Mouse (Mus musculus) yolk sac, embryonic 10.5 days (tissue): Measurements from ENCODE around the gene Iqgap2.

Source experiments
- DNase-seq: peaks from one replicate; pipeline ENCODE4 v3.0.0-alpha.2; 2017; ENCODE audit warnings: low spot score

Gene Iqgap2

GRCm38 (mm10) chr13:95653696-95654095 lies 238.0 kb downstream of the Iqgap2 start:
- no peak for DNase-seq

DNA sequence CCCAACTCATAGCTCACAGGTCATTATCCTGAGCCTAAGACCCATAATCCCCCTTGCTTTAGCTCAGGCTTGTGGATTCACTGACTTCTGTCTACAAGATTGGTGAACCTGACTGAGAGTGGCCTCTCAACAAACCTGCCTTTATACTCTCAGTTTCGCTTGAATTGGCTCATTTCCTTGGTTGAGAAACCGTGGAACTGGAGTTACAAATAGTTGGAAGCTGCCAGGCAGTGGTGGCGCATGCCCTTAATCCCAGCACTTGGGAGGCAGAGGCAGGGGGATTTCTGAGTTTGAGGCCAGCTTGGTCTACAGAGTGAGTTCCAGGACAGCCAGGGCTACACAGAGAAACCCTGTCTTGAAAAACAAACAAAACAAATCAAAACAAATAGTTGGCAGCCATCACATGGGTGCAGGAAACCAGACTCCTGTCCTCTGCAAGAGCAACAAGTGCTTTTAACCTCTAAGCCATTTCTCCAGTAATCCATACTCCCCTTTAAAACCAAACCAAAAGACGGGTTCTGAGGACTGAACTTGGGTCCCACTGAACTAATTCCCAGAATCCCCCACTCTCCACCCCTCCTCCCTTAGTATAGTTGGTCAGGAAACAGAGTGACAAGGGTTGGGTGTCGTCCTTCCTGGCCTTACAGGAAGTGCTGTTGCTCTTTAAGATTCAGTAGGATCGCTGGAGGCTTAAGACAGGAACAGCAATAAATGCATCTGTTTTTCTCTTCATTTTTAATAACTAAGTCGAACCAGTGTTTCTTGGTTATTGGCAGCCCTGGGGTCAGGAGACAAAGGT lies 239.7 kb downstream of the Iqgap2 start:
- DNase-seq, result no peak

- no peak for DNase-seq
Observed at GRCm38 (mm10) chr13:95649941-95650340, 241.8 kb downstream of the Iqgap2 start.

GRCm38 (mm10) chr13:95647248-95647647 lies 244.5 kb downstream of the Iqgap2 start:
- no peak for DNase-seq

- DNase-seq, result no peak
Observed at GRCm38 (mm10) chr13:95646687-95647111, 245.0 kb downstream of the Iqgap2 start.

- no peak for DNase-seq
Observed at GRCm38 (mm10) chr13:95643740-95644139, 248.0 kb downstream of the Iqgap2 start.

GRCm38 (mm10) chr13:95641061-95641986 lies 250.4 kb downstream of the Iqgap2 start:
- no peak for DNase-seq

- DNase-seq, result no peak
Observed at GRCm38 (mm10) chr13:95640408-95640807, 251.3 kb downstream of the Iqgap2 start.

GRCm38 (mm10) chr13:95639336-95640116 lies 252.2 kb downstream of the Iqgap2 start:
- DNase-seq, result no peak

GRCm38 (mm10) chr13:95638894-95639293 lies 252.8 kb downstream of the Iqgap2 start:
- peak; percentile 66 for DNase-seq

DNA sequence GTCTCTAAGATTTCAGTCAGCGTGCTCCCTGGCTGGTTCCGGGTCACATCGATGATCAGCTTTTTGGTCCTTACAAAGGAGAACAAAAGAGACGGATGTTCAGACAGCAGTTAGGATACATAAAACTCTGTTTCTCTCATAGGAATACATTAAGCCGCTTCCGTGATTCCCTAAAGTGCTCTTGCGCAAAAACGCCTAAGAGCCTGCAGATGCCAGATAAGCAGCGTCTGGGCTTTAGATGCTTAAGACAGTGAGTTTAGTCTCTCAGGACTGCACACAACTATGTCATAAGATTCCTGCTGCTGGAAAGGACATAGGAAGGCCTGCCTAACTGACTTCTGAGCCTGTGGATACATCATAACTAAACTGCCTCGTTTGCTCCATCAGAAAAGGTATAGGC lies 254.0 kb downstream of the Iqgap2 start:
- no peak for DNase-seq

DNA sequence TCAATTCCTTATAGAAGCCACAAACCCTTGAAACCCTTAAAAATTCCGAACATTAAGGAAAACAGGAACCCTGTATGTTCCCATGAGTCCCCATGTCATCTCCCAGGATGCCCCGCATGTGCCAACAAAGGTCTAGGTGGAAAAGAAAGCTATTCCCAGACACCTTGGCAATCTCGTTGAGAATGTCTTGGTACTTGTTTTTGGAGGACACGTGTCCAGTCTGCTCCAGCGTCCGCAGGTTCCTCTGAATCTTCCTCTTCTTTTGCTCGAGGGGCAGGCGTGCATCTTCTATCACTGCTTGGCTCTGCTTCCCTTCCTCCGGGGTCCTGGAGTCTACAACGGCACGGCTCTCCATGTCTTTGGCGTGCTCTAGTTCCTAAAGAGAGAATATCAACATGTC lies 256.4 kb downstream of the Iqgap2 start:
- DNase-seq, result no peak

DNA sequence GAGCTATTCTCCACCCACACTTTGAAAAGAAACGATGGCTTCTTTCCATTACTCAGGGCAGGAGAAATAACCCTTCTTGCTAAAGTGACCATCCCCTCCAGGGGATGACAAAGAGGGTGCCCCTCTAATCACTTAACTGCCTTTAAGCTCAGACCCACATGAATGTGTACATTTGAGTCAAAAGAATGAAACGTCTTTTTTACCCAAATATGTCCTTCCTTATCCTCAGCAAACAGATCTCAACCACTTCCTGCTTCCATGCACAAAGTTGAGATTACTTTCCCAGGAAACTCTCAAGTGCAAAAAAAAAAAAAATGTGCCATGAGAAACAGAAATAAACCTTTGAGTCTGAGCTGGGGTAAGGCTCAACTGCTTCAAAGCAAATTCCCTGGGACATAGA lies 257.3 kb downstream of the Iqgap2 start:
- no peak for DNase-seq

DNA sequence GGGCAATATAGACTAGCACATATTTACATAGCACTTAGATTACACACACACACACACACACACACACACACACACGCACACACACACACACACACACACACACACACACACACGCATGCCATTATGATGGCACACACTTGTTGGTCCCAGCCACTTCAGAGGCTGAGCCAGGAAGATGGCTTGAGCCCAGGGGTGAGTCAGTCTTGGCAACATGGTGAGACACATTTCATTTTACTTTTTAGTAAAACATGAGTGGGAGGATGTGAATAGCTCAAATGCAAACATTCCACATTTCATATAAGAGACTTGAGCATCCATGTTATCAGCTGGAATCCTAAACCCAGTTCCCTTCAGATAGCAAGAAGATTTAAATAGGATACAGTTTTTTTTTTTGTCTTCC lies 258.3 kb downstream of the Iqgap2 start:
- DNase-seq, result no peak

GRCm38 (mm10) chr13:95632144-95632543 lies 259.6 kb downstream of the Iqgap2 start:
- DNase-seq, result no peak

GRCm38 (mm10) chr13:95630747-95631146 lies 261.0 kb downstream of the Iqgap2 start:
- DNase-seq, result no peak

DNA sequence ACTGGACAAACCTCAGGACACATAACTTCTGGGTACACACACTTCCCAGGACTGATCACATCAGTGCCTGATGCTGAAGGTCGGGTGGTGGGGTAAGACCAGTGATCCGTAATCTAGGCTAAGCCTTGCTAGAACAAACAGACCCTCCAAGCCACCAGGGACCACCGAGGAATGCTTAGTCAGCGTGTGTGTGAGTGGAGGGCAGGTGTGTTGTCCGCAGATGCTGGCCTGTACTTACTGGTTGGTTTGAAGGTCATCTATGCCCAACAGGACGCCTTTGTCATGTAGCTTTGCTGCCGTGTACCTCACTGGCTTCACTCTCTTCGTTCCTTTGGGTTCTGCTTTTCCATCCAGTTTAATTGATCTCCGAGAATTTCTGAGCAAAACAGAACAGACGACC lies 262.0 kb downstream of the Iqgap2 start:
- DNase-seq, result no peak

DNA sequence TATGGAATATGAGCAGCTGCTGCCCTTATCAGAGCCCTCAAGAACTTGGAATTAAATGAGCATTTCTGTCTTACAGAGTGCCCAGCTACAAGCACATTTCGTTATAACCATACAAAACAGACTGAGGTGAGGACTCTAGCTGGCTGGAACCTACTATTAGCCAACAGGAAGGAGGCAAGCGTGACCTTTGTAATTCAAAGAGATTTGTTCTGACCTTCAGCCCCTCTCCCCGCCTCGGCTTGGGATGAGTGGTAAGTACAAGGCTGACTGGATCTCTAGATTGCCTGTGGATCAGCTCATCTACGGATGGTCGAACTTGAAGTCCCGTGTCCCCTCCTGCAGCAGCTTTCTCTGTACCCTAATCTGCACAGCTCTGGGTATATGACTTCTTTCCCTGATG lies 265.0 kb downstream of the Iqgap2 start:
- DNase-seq, result peak; percentile 68

DNA sequence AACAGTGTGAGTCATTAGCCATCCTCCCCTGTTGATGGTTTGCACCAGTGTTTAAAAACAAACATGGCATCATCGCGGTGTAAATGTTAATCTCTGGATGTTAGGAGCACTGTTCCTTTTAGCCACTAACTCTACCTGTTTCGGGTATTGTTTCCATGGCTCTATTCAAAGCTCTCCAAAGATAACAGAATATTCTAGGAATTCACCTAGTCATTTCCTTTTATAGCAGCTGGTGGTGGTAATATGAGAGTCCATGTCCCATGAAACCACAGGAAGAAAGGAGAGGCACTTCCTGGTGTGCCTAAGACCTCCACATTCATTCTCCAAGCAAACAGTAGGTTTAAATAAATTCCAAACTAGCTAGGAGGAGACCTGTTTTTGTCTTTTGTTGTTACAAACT lies 268.7 kb downstream of the Iqgap2 start:
- no peak for DNase-seq

DNA sequence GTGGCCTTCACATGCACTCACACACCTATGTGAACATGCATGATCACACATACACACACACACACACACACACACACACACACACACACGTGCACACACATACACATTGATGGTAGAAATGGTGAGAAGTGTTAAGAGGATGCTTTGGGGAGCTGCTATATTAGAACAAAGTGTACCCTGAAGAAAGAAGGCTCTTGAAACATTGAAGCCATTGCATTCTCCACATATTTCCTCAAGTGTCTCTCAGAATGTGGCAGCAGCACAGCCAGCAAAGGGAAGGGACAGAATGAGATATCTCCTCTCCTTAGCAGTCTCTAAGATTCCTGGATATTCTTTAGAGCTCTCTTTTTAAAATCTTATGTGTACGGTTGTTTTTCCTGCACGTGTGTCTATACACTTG lies 270.2 kb downstream of the Iqgap2 start:
- DNase-seq, result no peak

DNA sequence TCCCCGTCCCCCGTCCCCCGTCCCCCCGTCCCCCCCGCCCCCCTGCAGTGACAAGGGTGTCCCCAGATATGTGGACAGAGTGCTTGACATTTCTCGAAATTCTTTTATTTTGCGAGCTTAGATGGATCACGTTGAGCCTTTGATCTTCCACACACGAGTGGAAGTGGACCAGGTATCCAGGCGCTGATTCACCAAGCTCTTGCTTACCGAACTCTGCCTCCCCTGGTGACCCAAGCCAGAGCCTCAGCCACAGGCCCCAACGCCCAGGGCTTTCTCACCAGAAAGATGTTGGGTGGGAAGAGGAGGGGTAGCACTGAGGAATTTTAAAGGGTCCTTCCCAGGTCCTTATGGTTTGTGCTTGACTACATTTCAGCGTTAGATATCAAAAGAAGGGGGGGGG lies 272.9 kb downstream of the Iqgap2 start:
- DNase-seq, result no peak

- DNase-seq, result peak; percentile 86
Observed at GRCm38 (mm10) chr13:95618309-95618712, 273.4 kb downstream of the Iqgap2 start, which contains the start of gene F2r. Gene F2r (minus strand): TSS chr13:95618487.
